Mouse (Mus musculus) CH12.LX (cell line): ENCODE data around the gene Caprin2.

Source experiments
- CTCF ChIP-seq, 2 experiments: IDR thresholded peaks in 1 of 2; conservative IDR thresholded peaks in 1 of 2; 2 replicates each; pipeline ENCODE4 v1.5.1; 2011 to 2012; ENCODE audit warnings: low read depth in 2 of 2, low read length in 2 of 2, improper control_type of control experiment in 1 of 2, inconsistent platforms in 1 of 2, mild to moderate bottlenecking in 1 of 2, moderate library complexity in 1 of 2
- JUND ChIP-seq: conservative IDR thresholded peaks from 2 replicates; pipeline ENCODE4 v1.6.1; 2011; ENCODE audit warnings: low read depth, low read length, improper control_type of control experiment
- MAFK ChIP-seq: IDR thresholded peaks from 2 replicates; pipeline ENCODE4 v1.6.1; 2011; ENCODE audit warnings: low read length, improper control_type of control experiment; ENCODE audit not compliant: insufficient replicate concordance
- POLR2A ChIP-seq: IDR thresholded peaks from 2 replicates; pipeline ENCODE4 v1.6.1; 2011; ENCODE audit warnings: low read depth, mild to moderate bottlenecking, improper control_type of control experiment, low read length
- TCF12 ChIP-seq: IDR thresholded peaks from 2 replicates; pipeline ENCODE4 v1.6.1; 2014; ENCODE audit warnings: low read depth, mild to moderate bottlenecking, inconsistent platforms, low read length, improper control_type of control experiment
- ZC3H11A ChIP-seq: IDR thresholded peaks from 2 replicates; pipeline ENCODE4 v1.6.1; 2012; ENCODE audit warnings: low read depth, mild to moderate bottlenecking, inconsistent platforms, low read length, improper control_type of control experiment
- ZKSCAN1 ChIP-seq: IDR thresholded peaks from 2 replicates; pipeline ENCODE4 v1.6.1; 2012; ENCODE audit warnings: low read depth, inconsistent platforms, low read length, improper control_type of control experiment, borderline replicate concordance
- ZMIZ1 ChIP-seq: IDR thresholded peaks from 2 replicates; pipeline ENCODE4 v1.6.1; 2012; ENCODE audit warnings: low read depth, mild to moderate bottlenecking, inconsistent platforms, low read length, improper control_type of control experiment

DNA sequence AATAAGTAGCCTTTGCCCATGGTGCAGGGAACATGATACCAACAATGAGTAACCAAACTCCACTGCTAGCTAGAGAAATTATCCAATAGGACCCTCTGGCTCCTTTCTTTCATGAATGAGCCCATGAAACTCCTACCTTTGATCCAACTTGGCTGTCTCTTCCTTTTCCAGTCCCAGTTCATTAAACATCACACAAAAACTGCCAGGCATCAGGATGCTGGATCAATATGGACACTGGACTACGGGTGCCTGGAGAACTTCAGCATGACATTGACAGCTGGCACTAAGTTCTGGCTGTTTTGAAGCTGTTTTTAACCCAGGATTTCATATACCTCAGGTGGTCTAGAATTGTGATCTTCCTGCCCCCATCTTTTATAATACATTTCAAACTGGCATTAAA lies 21.6 kb upstream of the Caprin2 start:
- no peak for TF ChIP-seq CTCF (conservative IDR thresholded peaks at IDR 0.05 in 1 of 2, IDR thresholded peaks at IDR 0.05 in 1 of 2; ENCODE audit: low read depth in 2 of 2, low read length in 2 of 2)
- TF ChIP-seq MAFK, result no peak
- TF ChIP-seq ZMIZ1, result no peak
- no peak for TF ChIP-seq ZC3H11A
- TF ChIP-seq TCF12, result no peak
- no peak for TF ChIP-seq ZKSCAN1
- no peak for TF ChIP-seq JUND
- no peak for TF ChIP-seq POLR2A
